Mouse (Mus musculus) heart, adult 2 months (tissue): Measurements from ENCODE around the gene Sytl2.

Experiments used
- CTCF ChIP-seq: fragments of 200-600 bp; IDR thresholded peaks from 2 replicates; pipeline ENCODE4 v1.8.1; 2022; ENCODE audit warnings: antibody characterized with exemption, mild to moderate bottlenecking, moderate library complexity
- POLR2A ChIP-seq: fragments of 200-500 bp; IDR thresholded peaks from 2 replicates; pipeline ENCODE4 v1.6.1; 2011; ENCODE audit warnings: mild to moderate bottlenecking, low read depth, low read length, control low read depth; ENCODE audit not compliant: insufficient read depth

DNA sequence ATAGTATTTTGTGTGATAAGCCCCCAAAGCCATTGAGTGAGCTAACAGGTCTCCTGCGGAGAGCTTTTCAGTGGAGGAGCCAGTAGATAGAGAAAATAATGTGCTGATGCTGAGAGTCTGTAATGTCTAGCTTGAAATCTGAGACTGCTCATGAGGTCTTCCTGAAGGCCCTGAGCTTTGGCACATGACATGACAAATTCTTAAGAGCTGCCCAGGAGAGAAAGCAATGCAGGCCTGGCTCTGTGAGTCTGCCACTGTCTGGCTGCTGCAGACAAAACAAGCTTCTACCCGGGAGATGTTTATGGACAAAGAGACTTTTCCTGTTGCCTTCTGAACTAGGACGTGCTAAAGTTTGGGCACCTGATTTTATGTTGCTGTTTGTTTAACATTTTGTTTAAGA, 87.7 kb downstream of the Sytl2 start:
- TF ChIP-seq POLR2A (no peak), CTCF (no peak)
